Mouse (Mus musculus): ENCODE data around the gene Hpn. TPM values are rescaled to one million over a fixed set of nuclear protein-coding genes. Genes with fewer than 3 reads are reported as not detected.
A peak's percentile ranks its signal among the peaks of the same experiment; 100 is the strongest.

Hpn gene
- polyA plus RNA-seq, 1 experiment = not detected

DNA sequence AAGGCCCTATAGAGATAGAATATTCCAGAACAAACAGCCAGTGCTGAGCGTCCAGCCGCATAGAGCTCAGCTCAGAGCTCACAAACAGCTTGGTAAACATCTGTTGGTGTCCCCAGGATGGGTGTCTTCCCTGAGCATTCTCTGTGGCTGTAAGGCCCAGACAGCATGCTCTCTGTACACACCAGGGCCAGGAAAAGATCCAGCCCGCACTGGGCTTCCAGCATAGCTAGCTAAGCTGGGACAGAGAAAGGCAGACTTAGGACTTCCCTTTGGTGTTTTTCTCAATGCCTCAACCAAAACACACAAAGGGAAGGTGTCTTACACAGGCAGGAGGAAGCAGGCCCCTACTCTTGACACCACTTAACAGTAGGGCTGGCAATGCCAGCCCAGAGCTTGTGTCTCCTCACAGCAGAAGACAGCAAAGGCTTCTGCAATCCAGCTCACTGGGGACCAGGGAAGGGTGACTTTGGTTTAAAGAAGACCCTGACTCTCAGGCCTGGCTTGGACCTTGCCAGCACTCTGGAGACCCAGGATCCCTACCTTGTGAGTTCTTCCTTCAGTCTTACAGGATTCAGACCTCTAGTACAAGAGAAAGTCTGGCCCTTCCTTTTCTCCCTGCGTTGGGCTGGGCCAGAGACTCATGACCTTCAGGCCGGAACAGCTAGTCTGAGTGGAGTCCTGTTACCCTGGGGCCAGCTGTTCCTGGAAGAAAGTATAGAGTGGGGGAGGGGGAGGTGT, 40.4 kb upstream of the Hpn start, which contains the start of gene Gramd1a:
Gene Gramd1a (minus strand): TSS at position 601 of the 738 bp plus-strand sequence.
- Histone ChIP-seq H3K4me3 (ENCODE audit: insufficient read depth, low read depth, low read length) (no peak within 1 kb of the TSS), H3K4me1 (ENCODE audit: control insufficient read depth, insufficient read depth, low read length) (peaks cover 9% of the 10 kb centered on the region), H3K27ac (ENCODE audit: insufficient read depth, low read depth, low read length) (no peak within 1 kb of the TSS)
- TF ChIP-seq POLR2A (IDR thresholded peaks at IDR 0.05; ENCODE audit: insufficient read depth, low read depth, low read length) (no peak), CTCF (IDR thresholded peaks at IDR 0.05; ENCODE audit: insufficient read depth, low read depth, low read length) (no peak)
- WGBS = 86% methylated on average over 5 of the region's 5 CpGs

- Histone ChIP-seq H3K27ac (ENCODE audit: insufficient read depth, low read depth, low read length) (no peak overlapping the region), H3K4me3 (ENCODE audit: insufficient read depth, low read depth, low read length) (no peak overlapping the region), H3K4me1 (ENCODE audit: control insufficient read depth, insufficient read depth, low read length) (peaks cover 12% of the 10 kb centered on the region)
- 93% methylated on average over 6 of the region's 6 CpGs for WGBS
- TF ChIP-seq CTCF (IDR thresholded peaks at IDR 0.05; ENCODE audit: insufficient read depth, low read depth, low read length) = no peak
- TF ChIP-seq POLR2A (IDR thresholded peaks at IDR 0.05; ENCODE audit: insufficient read depth, low read depth, low read length) = no peak
These were observed 38.6 kb upstream of the Hpn start for GRCm38 (mm10) chr7:31153536-31154320.

- 12% methylated on average over 23 of the region's 23 CpGs for WGBS
- peak overlapping the region; percentile 72 for H3K4me3 ChIP-seq (ENCODE audit: insufficient read depth, low read depth, low read length)
- TF ChIP-seq POLR2A (IDR thresholded peaks at IDR 0.05; ENCODE audit: insufficient read depth, low read depth, low read length) (0 out of 2 replicates have a peak, but pooled peaks have one; percentile 32), CTCF (IDR thresholded peaks at IDR 0.05; ENCODE audit: insufficient read depth, low read depth, low read length) (no peak)
These were observed 36.5 kb upstream of the Hpn start for GRCm38 (mm10) chr7:31151301-31152241.

DNA sequence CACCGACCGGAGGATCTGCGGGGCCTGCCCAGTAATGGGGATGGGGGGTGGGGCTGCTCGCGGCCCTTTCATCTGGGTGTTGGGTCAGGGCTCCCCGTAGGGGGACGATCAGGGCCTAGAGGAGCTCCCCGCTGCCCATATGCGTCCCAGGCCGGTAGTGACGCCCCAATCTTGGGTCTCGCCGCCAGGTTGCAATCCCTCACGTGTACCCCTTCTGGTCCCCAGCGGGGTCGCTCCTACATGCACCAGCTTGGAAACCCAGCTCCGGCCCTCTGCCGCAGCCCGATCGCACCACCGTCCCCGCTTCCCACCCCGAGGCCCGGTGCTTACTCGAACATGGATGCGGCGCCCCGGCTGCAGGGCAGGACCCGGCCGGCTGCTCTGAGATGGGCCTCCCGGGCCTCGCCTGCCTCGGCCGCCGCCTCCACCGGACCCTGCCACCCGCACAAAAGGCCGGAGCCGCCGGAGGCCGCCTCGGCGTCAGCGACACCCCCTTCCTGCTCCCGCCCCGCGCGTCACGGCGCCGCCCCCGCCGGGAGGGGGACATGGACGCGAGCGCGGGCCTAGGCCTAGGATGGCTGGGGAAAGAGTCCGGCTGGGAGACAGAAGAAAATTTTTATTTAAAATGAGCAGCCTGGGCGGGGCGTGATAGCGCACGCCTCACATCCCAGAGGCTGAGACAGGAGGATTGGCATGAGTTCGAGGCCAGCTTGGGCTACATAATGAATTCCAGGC, 35.6 kb upstream of the Hpn start:
- TF ChIP-seq POLR2A (IDR thresholded peaks at IDR 0.05; ENCODE audit: insufficient read depth, low read depth, low read length) (peak; percentile 74), CTCF (IDR thresholded peaks at IDR 0.05; ENCODE audit: insufficient read depth, low read depth, low read length) (no peak)
- H3K4me1 ChIP-seq (ENCODE audit: control insufficient read depth, insufficient read depth, low read length) = peaks cover 19% of the 10 kb centered on the region
- peak overlapping the region; percentile 72 for H3K4me3 ChIP-seq (ENCODE audit: insufficient read depth, low read depth, low read length)
- peak overlapping the region; percentile 80 for H3K27ac ChIP-seq (ENCODE audit: insufficient read depth, low read depth, low read length)
- WGBS = under 1% methylated on average over 63 of the region's 63 CpGs

More at GRCm38 (mm10) chr7:31151301-31152241, 36.5 kb upstream of the Hpn start:
- peaks cover 17% of the 10 kb centered on the region for H3K4me1 ChIP-seq (ENCODE audit: control insufficient read depth, insufficient read depth, low read length)
- H3K27ac ChIP-seq (ENCODE audit: insufficient read depth, low read depth, low read length) = peak overlapping the region; percentile 80

DNA sequence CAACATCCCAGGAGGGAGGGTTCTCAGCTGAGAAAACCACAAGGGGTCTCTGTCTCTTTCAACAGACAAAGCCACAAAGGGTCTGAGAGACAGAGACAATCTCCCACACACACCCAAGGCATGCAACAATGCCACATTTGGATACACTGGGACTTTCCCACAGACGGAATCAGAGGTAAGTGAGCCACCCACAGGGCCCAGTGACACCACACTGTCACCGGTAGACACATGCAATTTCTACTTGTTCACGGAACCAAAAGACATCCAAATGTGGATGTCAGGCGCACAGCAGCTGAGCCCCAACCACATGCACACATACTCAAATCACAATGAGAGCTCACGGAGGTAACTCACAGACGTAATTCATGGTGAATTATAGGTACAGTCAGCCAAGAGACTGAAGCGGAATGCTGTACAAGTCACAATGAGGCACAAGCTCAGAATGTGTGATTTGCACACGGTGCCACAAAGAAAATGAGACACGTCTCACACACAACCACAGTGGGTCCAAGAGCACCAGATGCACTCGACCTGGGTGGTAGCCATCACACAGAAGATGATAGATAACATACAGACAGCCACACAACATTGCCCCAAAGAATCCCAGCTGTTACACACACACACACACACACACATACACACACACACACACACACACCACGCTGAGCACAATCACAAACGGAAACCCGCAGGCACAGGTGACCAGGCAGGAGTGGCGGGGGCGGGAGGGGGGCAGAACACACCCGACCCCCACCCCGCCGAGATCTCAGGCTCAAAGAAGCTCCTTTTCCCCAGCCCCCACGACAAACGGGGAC, 34.9 kb upstream of the Hpn start:
- WGBS = under 1% methylated on average over 20 of the region's 20 CpGs
- Histone ChIP-seq H3K27ac (ENCODE audit: insufficient read depth, low read depth, low read length) (peak overlapping the region; percentile 22), H3K4me3 (ENCODE audit: insufficient read depth, low read depth, low read length) (peak overlapping the region; percentile 72), H3K4me1 (ENCODE audit: control insufficient read depth, insufficient read depth, low read length) (peaks cover 22% of the 10 kb centered on the region)
- TF ChIP-seq POLR2A (IDR thresholded peaks at IDR 0.05; ENCODE audit: insufficient read depth, low read depth, low read length) (no peak), CTCF (IDR thresholded peaks at IDR 0.05; ENCODE audit: insufficient read depth, low read depth, low read length) (no peak)

DNA sequence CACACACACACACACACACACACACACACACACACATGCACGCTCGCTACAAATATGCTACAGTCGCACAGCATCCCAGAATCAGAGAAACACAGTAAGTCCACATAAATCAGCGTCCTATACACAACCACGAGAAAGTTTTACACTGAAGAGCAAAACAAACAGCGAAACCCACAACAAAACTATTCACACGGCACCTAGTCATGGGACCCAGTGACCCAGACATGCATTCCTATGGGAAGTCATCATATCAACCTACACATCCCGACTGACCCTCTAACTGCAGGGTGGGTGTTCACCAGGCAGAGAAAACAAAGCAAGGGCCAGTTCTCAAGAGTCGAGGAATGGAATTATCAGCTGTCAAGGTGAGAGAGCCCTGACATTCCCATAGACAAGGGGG, 34.2 kb upstream of the Hpn start:
- TF ChIP-seq POLR2A (IDR thresholded peaks at IDR 0.05; ENCODE audit: insufficient read depth, low read depth, low read length) (no peak), CTCF (IDR thresholded peaks at IDR 0.05; ENCODE audit: insufficient read depth, low read depth, low read length) (no peak)
- WGBS = 17% methylated on average over 9 of the region's 9 CpGs
- Histone ChIP-seq H3K27ac (ENCODE audit: insufficient read depth, low read depth, low read length) (no peak overlapping the region), H3K4me3 (ENCODE audit: insufficient read depth, low read depth, low read length) (peak overlapping the region; percentile 72), H3K4me1 (ENCODE audit: control insufficient read depth, insufficient read depth, low read length) (peaks cover 22% of the 10 kb centered on the region)

DNA sequence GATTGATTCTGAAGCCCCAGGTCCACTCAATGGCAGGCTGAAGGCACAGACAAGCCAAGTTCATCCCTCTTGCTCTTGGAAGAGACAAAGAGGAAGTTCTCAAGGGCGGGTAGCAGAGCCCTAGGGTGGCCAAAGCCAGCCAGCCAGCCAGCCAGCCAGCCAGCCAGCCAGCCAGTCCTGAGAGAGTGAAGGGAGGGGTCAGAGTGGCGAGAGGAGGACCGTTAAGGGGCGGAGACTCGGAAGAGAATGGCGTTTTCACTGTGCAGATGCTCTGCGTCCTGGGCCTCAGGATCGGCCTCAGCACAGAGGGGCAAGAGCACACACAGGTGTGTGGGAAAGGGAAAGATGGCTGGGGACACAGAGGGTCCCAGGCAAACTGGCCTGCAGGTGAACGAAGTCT, 33.7 kb upstream of the Hpn start:
- TF ChIP-seq CTCF (IDR thresholded peaks at IDR 0.05; ENCODE audit: insufficient read depth, low read depth, low read length) = no peak
- no peak for TF ChIP-seq POLR2A (IDR thresholded peaks at IDR 0.05; ENCODE audit: insufficient read depth, low read depth, low read length)
- Histone ChIP-seq H3K27ac (ENCODE audit: insufficient read depth, low read depth, low read length) (no peak overlapping the region; the same call in 1 of the 2 replicates), H3K4me1 (ENCODE audit: control insufficient read depth, insufficient read depth, low read length) (peaks cover 22% of the 10 kb centered on the region), H3K4me3 (ENCODE audit: insufficient read depth, low read depth, low read length) (peak overlapping the region; percentile 27)
- WGBS = 9% methylated on average over 9 of the region's 9 CpGs
